Mouse (Mus musculus): Measurements from ENCODE around the gene Pi16.

The Pi16 gene

DNA sequence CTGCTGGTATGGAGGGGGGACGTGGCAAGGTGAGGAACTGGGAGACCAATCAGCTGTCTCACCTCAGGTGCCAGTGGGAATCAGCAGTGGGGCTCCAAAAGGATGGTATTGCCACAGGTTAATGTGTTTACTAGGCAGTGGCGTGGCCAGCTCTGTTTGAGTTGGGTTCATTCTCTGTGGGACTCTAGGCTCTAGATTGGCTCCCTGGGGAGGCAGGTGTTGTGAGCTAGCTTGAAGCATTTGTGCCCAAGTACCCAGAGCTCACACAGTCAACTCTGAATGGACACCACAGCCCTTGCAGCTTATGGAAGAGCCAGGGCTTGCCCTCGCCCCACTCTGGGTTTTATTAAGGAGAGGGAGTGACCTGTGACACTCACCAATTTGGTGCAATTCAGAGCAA lies 13.6 kb upstream of the Pi16 start:
- in situ Hi-C loops (cut with MboI, MseI), result loop anchor here (10.0 kb wide), 1 partner anchor 571 kb away; no protein-coding TSS in a partner anchor

DNA sequence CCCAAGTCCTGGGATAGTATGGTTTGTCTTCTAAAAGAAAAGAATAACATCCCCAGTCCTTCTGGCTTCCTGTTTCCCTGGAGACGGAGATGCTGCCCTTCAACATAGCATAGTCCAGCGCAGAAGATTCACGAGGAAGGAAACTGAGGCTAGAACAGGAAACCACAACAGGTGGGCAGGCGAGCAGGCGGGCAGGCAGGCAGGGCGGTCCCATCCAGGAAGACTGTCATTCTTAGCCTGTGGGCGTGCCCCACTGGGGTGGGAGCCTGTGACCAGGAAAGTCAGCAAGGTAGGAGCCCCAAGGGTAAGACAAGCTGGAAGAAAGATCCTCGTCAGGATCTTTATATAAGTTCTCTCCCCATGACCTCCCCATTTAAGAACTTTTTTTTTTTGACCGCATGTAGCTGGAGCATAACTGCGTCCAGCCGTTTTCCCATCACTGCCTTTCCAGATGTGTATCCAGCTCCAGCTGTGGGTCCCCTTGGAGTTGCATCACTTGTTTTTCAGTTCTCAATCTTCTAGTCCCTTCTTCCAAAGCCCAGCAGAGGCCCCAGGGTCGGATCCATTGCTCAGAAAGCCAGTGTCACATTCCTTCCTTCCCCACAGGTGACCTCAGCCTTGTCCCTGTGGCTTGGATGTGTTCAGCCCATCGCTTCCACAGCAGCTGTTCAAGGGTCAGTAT lies 13.0 kb upstream of the Pi16 start:
- in situ Hi-C loops (cut with MboI, MseI), result loop anchor here (10.0 kb wide), 1 partner anchor 570 kb away; no protein-coding TSS in a partner anchor

DNA sequence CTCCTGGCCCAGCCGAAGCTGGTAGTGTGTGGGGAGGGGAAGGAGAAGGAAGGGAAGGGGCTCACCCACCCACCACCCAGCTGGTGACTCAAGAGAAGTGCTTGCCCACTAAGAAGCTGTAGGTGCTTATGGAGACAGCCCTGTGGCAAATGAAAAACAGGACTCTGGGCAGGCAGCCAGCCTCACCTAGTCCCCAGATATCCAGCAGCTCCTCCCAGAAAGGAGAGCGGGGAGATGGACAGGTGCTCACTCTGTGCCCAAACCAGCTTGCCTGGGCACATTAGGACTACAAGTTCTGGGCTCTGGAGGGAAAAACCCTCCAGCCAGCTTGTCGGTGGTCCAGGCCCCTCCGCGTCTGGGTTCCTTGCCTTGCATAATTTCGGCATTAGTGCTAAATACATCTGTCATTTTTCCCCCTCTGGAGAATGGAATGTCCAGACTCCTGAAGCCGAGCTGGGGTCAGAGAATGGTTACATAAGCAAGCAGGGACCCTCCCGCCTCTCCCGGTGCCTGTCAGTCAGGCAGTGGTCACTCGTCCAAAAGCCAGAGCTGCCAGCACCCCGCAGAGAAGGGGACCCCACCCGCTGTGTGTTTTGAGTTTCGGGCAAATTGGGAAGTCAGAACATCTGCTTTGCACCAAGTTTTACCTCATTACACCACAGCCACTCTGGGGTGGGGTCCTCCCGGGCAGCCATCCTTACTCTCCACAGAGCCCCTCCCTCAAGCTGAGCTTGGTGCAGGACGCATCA lies 12.2 kb upstream of the Pi16 start:
- in situ Hi-C loops (cut with MboI, MseI), result loop anchor here (10.0 kb wide), 1 partner anchor 570 kb away; no protein-coding TSS in a partner anchor

DNA sequence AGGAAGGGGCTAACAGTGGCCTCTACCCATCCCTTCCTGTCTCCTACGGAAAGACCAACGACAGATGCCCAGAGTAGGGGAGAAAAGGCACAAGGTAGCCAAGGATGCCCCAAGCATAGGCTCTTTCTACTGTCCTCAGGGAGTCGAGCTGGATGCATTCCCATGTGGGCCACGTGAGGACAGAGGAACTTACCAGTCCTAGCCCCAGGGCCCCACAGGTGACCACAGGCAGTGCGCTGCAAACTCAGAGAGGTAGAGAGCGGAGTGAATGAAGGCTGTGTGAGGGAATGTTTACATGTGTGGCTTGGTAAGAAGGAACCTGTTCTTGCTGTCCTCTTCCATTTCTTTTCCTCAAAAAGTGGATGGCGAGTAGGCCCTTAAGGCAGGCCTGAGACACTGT lies 11.6 kb upstream of the Pi16 start:
- in situ Hi-C loops (cut with MboI, MseI), result loop anchor here (10.0 kb wide), 1 partner anchor 569 kb away; no protein-coding TSS in a partner anchor

DNA sequence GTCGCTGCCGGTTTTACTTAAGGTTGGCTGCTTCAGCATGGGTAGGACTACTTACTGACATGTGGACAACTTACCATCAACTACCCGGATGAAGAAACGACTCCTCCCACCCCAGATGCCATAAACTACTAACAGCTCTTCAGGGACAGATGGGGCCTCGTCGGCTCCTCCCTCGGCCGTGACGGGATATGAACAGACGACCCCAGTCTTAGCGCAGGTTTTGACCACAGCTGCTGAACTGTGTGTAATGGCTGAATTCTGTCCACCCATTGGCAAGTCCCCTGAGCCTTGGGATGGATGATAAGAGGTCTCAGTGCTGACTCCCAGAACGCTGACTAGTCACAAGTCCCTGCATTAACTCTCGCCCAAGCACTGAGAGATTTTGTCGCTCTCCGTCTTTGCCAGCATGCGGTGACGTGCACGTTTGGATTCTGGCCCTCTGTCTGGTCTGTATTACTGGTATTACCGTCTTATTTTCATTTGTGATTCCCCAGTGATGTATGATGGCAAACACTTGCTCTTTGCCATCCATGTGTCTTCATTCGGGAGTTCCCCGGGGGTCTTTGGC lies 7.3 kb upstream of the Pi16 start:
- in situ Hi-C loops (cut with MboI, MseI), result loop anchor here (5.0 kb wide), 1 partner anchor 62 kb away; no protein-coding TSS in a partner anchor

DNA sequence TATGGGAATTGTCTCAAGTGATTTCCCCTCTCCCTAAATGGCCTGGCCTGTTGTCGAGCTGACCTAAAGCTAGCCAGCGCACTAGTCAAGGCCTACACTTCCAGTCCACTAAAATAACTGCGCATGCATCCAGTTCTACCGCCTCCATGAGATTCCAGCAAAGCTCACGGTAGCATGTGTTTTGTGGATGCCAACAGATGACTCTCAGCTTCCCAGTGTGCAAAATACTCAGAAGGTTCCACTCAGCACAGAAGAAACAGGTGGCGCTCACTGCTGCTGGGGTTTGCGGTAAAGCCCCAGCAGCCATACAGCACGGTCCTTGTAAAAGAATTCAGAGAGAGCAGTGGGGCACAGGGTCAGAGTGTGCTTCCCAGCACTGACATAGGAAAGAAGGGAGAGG lies 5.9 kb upstream of the Pi16 start:
- in situ Hi-C loops (cut with MboI, MseI), result loop anchor here (5.0 kb wide), 1 partner anchor 61 kb away; no protein-coding TSS in a partner anchor

DNA sequence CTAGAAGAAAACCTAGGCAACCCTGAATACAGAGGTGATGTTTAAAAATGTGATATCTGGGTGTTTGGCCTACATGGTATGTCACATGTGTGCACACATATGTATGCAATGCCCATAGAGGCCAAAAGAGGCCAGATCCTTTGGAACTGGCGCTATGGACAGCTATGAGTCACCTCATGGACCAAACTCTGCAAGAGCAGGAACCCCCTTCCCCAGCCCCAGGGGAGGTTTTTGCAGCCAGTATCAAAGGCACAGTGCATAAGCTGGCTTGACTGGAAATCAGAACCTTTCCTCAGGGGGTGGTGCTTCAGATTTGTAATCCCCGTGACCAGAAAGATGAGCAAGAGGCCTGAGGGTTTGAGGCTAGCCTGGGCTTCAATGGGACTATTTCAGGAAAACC lies 5.4 kb upstream of the Pi16 start:
- in situ Hi-C loops (cut with MboI, MseI), result loop anchor here (5.0 kb wide), 1 partner anchor 60 kb away; no protein-coding TSS in a partner anchor

DNA sequence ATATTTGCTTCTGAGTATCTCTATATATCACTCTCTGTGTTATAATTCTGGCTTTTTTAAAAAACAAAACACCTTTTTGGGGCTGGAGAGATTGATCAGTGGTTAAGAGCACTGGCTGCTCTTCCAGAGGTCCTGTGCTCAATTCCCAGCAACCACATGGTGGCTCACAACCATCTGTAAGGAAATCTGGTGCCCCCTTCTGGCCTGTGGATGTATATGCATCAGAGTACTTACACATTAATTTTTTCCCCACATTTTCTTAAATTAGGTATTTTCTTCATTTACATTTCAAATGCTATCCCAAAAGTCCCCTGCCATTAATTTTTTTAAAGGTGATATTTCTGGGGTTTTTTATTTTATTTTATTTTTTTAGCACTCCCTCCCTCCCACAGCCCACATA lies 4.2 kb upstream of the Pi16 start:
- in situ Hi-C loops (cut with MboI, MseI), result loop anchor here (5.0 kb wide), 1 partner anchor 59 kb away; no protein-coding TSS in a partner anchor

DNA sequence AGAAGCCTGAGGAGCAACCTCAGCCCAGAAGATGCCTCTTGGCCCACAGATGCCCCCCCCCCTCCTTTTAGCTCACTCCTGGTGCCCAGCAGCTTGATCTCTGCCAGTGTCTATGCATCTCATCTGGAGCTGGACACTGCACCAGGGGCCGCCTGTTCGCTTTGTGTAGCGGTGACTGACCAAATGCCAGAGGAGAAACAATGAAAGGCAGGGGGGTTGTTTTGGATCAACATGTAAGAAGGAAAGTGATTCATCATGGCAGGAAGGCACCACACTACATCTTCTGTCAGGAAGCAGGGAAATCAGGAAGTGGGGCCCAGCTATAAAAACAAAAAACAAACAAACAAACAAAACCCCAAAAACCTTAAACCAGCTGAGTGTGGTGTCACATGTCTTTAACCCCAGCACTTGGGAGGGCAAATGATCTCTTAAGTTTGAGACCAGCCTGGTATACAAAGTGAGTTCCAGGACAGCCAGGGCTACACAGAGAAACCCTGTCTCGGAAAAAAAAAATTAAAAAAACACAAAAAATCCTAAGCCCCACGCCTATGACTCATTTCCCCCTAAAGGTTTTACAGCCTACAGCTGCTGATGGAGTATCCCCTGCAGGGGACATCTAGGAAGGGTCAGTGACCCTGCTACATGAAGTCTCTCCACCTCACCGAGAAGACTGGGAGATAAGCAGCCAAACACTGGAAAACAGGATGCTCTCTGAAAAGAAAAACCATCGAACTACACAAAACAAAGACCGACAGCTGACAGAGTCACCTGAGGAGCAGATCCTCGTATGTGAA lies 1.6 kb upstream of the Pi16 start:
- in situ Hi-C loops (cut with MboI, MseI), result no loop called here

DNA sequence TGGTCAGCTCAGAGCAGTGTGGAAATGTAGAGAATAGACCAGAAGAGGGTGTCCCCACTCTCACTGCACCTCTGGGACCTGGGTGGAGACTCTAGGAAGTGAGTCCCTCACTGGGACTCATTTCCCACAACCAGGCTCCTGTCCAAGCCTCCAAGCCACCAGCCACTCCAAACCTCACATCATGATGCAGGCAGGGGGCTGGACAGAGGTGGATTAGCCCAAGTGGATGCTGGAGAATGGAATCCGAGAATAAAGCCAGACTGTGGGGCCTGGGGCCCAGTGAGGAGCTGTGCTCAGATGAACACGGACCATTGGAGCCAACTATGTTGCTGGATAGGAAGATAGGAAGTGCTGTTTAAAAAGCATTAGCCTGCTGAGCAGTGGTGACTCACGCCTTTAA lies 589 bp upstream of the Pi16 start:
- in situ Hi-C loops (cut with MboI, MseI), result no loop called here

DNA sequence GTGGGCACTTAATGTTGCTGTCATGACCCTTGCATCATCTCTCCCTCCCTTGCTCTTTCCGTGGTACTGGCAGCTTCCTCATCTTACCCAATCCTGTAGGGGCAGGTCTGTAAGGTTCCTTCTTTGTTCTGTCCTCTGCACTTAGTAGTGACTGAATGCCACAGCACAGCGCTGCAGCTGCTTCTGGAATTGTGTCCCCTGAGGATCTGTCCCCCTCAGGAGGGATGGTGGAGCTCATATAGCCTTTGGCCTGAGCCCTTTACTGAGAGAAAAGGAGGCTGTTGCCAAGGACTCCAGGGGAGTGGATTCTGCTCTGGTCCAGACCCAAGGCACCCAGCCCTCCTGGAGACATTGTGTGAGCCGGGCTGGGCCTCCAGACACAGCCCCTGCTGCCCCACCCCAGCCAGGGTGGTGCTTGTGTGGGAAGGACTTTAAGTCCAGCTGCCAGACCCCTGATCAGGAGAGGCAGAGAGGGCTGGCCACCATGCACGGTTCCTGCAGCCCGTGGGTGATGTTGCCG lies 1.3 kb downstream of the Pi16 start:
- in situ Hi-C loops (cut with MboI, MseI), result no loop called here

DNA sequence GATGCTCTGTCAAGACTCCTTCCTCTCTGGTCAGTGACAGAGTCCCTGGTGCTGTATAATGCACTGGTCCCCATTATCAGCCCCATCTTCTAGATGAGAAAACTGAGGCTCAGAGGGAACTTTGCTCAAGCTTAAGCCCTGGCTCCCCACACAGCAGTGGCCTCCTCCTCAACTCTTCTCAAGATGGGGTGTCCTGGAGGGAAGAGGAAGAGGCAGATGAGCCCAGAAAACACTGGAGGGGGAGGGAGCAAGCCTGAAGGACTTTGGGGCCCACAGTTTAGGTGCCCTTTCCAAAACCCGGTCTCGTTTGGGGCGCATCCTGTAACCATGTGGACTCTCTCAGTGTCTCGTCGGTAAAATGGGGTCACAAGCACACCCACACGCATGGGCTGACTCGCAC lies 2.0 kb downstream of the Pi16 start:
- in situ Hi-C loops (cut with MboI, MseI), result no loop called here

DNA sequence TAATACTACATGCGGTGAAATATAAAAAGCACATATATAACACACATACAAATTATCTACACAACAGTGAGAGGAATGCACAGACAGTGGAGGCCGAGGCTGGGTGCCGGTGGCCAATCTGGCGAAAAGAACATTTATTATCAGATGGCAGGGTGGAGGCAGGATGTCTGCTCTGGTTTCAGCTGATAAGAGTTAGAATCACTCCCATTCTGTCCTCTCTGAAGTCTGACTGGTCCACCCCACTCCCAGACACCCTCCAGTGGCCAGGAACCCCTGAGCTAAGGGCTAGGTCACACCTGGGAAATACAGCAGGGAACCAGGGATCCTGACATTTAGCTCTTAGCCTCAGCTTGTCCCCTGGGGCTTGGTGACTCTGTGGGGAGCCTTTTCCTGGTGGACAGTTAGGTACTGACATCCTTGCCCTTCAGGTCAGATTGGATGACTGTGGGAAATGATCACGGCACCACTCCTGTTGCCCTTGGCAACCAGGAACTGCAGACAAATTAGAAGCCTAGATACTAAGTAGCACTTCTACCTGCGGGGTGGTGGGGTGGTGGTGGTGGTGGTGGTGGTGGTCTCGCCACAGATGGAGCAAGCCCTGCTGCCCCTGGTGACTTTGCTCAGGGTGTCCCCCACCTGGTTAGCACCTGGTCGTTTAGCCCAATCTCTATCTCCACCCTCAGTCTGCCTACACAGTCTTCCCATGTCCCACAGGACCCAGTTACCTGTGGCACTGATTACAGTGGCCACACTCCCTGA lies 2.6 kb downstream of the Pi16 start:
- in situ Hi-C loops (cut with MboI, MseI), result no loop called here

DNA sequence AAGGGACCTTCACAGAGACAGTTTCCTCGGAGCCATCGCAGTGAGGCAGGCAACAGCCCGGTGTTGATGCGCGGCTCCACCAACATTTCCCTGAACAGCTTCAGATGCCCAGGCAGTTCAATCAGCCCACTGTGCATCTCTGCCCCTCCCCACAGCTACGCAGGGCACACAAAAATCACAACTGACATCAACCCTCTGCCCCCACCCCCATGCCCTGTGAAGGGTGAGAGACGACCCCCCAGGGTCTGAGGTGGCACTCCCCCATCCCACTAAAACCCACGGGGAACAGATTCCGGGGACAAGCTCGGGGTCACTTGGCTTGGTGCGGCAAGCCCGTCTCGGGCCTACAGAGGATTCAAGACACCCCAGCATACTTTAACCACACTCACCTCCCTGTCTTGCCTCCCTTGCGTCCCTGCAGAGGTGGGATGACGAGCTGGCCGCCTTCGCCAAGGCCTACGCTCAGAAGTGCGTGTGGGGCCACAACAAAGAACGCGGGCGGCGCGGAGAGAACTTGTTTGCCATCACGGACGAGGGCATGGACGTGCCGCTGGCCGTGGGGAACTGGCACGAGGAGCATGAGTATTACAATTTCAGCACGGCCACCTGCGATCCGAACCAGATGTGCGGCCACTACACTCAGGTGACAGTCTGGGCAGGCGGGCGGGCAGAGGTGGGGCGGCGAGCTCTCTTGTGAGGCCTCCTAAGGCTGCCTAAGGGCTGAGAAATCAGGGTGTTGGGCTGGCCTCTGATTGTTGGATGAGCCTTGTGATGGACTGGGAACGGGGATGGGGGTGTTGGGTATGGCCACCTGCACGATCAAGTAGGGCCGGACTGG lies 4.5 kb downstream of the Pi16 start:
- in situ Hi-C loops (cut with MboI, MseI), result no loop called here

DNA sequence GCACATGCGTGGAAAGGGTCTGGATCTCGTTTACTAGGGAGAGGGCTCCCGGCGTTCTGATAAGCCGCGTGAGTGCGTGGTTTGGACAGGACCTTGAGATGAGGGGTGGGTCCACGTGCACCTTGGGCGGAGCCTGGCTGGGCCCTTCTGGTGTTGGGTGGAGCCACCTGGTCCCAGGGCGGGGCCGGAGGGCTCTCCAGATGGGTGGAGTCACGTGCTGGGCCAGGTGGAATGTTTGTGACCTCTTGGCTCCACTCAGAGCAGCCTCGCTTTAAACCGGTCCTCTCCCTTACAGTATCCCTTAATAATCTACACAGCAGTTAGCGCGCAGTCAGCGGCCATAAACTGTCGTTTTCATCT lies 5.1 kb downstream of the Pi16 start:
- in situ Hi-C loops (cut with MboI, MseI), result no loop called here

DNA sequence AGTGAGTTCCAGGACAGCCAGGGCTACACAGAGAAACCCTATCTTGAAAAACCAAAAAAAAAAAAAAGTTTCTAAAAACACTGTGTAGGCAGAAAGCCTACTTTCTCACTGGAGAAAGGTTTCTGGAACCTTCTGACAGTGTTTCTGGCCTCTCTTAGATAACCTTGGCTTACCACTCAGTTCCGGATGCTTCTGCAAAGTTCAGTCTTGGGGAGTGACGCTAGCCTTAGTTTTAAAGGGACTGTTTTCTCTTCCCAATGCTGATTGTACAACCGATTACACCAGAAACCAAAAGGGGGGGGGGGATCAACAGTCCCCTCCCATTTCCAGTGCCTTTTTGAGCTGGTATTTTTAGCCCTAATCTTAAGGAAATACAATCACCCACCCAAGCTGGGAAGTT lies 6.1 kb downstream of the Pi16 start:
- in situ Hi-C loops (cut with MboI, MseI), result no loop called here

DNA sequence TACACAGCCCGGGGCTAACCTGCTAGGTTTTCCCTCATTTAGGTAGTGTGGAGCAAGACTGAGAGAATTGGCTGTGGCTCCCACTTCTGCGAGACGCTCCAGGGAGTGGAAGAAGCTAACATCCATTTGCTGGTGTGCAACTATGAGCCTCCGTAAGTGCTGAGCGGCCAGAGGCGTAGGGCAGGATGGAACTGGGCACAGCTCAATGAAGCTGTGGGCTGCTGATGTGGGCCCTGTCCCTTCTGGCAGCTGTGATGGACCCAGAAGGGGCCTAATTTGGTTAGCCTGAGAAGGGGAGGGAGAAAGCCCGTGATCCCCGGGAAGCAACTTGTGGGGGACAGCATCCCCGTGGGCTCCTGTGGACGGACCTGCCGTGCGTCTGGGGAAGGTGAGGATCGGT lies 8.4 kb downstream of the Pi16 start:
- in situ Hi-C loops (cut with MboI, MseI), result no loop called here

DNA sequence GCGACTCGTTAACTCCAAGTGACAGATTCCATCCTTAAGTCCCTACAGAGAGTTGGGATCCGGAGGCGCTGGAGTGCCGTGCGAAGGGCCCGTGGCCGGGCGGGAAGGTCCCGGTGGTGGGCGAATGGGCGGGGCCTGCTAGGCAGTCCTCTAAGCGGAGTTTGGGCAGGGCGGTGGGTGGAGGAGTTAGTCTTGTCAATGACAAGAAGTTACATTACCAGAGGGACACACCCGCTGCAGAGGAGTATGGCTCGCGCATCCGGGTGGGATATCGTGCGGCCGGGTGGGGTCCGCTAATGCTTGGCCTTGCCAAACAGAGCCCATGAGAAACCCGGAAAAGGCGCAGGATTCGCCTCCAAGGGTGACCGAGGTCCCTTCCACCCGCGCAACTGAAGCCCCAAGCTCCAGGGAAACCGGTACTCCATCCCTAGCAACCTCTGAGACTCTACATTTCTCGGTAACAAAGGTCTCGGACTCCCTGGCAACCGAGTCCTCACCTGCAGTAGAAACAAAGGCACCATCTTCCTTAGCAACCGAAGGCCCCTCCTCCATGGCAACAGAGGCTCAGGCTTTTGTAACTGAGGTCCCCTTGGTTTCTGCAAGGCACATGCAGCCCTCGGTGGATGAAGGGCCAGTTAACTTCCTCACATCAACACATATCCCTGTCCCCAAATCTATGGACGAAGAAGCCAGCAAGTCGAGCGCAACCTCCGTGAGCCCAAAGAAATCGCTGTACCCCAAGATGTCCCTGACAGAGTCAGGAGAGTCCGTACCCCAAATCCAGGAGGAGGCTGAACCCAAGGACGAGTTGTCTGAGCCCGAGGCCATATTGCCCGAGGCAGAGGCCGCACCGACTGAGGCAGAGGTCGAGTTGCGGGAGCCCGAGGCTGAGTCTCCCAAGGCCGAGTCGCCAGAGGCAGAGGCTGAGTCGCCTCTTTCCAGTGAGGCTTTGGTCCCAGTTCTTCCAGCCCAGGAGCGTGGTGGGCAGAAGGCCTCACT lies 9.3 kb downstream of the Pi16 start:
- in situ Hi-C loops (cut with MboI, MseI), result no loop called here

DNA sequence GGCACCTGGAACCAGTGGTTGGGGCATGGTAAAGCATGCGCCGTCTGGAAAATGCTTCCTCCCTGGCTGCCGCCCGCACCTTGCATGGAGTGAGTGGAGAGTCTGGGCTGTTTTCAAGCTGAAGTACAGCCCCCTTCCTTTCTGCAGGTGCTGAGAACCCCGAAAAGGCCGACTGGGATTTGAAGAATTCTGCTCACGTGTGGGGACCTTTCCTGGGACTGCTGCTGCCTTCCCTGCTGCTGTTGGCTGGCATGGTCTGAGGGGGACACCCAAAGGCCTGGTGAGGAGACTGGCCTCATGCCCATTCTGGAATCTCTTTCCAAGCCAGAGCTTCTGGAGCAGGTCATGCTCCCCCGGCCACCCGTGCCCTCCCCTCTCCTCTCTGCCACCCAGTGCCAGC lies 10.2 kb downstream of the Pi16 start:
- in situ Hi-C loops (cut with MboI, MseI), result no loop called here
